Mouse (Mus musculus) kidney, adult 2 months (tissue): ENCODE data around the gene Lmntd1.

Experiments used
- CTCF ChIP-seq: fragments of 200-500 bp; conservative IDR thresholded peaks from 2 replicates; pipeline ENCODE4 v1.5.1; 2011; ENCODE audit warnings: low read depth, mild to moderate bottlenecking, control low read depth, low read length, moderate library complexity, mixed read lengths; ENCODE audit not compliant: insufficient read depth, insufficient read length
- POLR2A ChIP-seq: fragments of 200-500 bp; IDR thresholded peaks from one replicate; pipeline ENCODE4 v1.6.1; 2011; ENCODE audit warnings: low read depth, low read length, control low read depth

DNA sequence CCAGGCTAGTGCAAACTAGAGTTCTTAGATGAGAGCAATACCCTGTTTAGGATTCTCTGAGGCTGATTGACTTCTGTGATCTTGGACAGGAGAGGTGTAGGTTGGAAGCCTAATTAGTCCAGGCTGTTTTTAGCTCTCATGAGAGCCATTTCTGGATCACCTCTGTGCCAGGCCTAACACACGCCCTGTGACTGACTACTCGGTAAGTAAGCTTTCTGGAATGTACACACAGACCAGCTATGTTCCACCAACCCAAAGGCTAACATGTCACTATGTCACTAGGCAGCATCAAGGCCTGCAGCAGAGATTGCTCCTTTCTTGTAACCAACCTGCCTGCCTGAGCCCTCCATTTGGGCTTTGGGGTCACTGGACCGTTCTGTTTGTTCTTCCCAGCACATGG is 243.8 kb downstream of the Lmntd1 start:
- no peak for TF ChIP-seq POLR2A
- TF ChIP-seq CTCF, result no peak
